Mouse (Mus musculus): ENCODE data around the gene Nt5e. TPM values are rescaled to one million over a fixed set of nuclear protein-coding genes. Genes with fewer than 3 reads are reported as not detected.

The Nt5e gene
- polyA plus RNA-seq, 1 experiment from 2014 or later: 1.1 TPM

Other genes starting within 250 kb of the Nt5e start
- gene Snx14, start 111.8 kb downstream of the Nt5e start, polyA plus RNA-seq (2016; fragmentation: Nextera tagmentation; extraction: Ambion mirVana): 20.7 and 21.1 TPM in 2 replicates
- gene Gm20537, start 129.4 kb downstream of the Nt5e start, polyA plus RNA-seq (2016; fragmentation: Nextera tagmentation; extraction: Ambion mirVana): 0.71 and 1.1 TPM in 2 replicates
- 110 and 115 TPM in 2 replicates for gene Syncrip, start 155.4 kb downstream of the Nt5e start, polyA plus RNA-seq (2016; fragmentation: Nextera tagmentation; extraction: Ambion mirVana)
- 5.9 and 9.1 TPM in 2 replicates for gene Zfp949, start 220.8 kb downstream of the Nt5e start, polyA plus RNA-seq (2016; fragmentation: Nextera tagmentation; extraction: Ambion mirVana)

Data from midbrain, embryonic 10.5 days (tissue).